Comparison of ENCODE assay signal across 8 mouse cellular contexts in the genomic region with DNA sequence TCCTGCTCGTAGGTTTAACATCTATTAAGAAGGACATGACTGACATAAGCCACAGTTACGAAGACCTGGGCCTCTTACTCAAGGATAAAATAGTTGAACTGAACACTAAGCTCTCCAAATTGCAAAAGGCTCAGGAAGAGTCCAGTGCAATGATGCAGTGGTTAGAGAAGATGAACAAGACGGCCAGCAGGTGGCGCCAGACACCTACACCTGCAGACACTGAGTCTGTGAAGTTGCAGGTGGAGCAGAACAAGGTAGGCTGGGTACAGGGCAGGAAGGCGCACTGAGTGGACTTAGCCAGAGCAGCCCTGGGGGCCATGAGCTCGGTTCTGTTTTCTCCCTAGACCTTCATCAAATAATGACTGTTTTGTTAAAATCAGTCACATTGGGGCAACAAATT.
DNase-seq lines count a peak whose midpoint lies in the region; ATAC-seq and TF ChIP-seq lines count a peak whose summit lies in the region.

No protein-coding gene starts in this region.

- peaks cover 87% of the 10 kb centered on the region for H3K36me3 ChIP-seq in heart, postnatal 0 days (replicated peaks; ENCODE audit: control insufficient read depth, insufficient read depth, low read length)
- no peaks in the 10 kb centered on the region; the same call in 1 of the 2 replicates for H3K36me3 ChIP-seq in liver, embryonic 16.5 days (ENCODE audit: control insufficient read depth, insufficient read depth)
- peaks cover 51% of the 10 kb centered on the region for H3K36me3 ChIP-seq in neural tube, embryonic 15.5 days
- H3K36me3 ChIP-seq in testis, adult 2 months (ENCODE audit: control insufficient read depth, insufficient read depth, low read length) = no peaks in the 10 kb centered on the region

- ATAC-seq in heart, postnatal 0 days (ENCODE audit: insufficient read depth, low read depth) = peak; percentile 69
- ATAC-seq in liver, embryonic 16.5 days (ENCODE audit: low read depth) = 0 out of 2 replicates have a peak, but pooled peaks have one; percentile 41
- ATAC-seq in neural tube, embryonic 15.5 days (ENCODE audit: low FRiP score) = peak; percentile 72

- TF ChIP-seq POLR2A in bone marrow, adult 2 months (IDR thresholded peaks at IDR 0.05; ENCODE audit: borderline replicate concordance, control insufficient read depth, low read depth, low read length) = no peak
- TF ChIP-seq POLR2A in embryonic fibroblast, embryonic 13.5 days (IDR thresholded peaks at IDR 0.05; ENCODE audit: low read depth, low read length) = no peak
- no peak for TF ChIP-seq POLR2A in testis, adult 2 months (IDR thresholded peaks at IDR 0.05; ENCODE audit: control insufficient read depth, low read depth, low read length)

- no peaks in the 10 kb centered on the region for H3K9me3 ChIP-seq in heart, postnatal 0 days (replicated peaks; ENCODE audit: control insufficient read depth, low read length)
- no peaks in the 10 kb centered on the region for H3K9me3 ChIP-seq in liver, embryonic 16.5 days (replicated peaks; ENCODE audit: control insufficient read depth, low read length)
- no peaks in the 10 kb centered on the region for H3K9me3 ChIP-seq in neural tube, embryonic 15.5 days (replicated peaks)

- DNase-seq in CD4-positive, CD25-positive, alpha-beta regulatory T cell, adult 2 months (ENCODE audit: low read depth, low spot score) = peak; percentile 88
- DNase-seq in heart, postnatal 0 days (ENCODE audit: low spot score) = peak; percentile 41
- DNase-seq in kidney, postnatal 36 days = peak; percentile 66 to 92

- H3K4me2 ChIP-seq in heart, postnatal 0 days (ENCODE audit: low read depth, low read length) = no peak overlapping the region
- H3K4me2 ChIP-seq in liver, embryonic 16.5 days (ENCODE audit: low read depth, low read length) = no peak overlapping the region
- H3K4me2 ChIP-seq in neural tube, embryonic 15.5 days = no peak overlapping the region

- H3K4me3 ChIP-seq in bone marrow, adult 2 months (replicated peaks; ENCODE audit: control insufficient read depth, low read depth, low read length) = no peak overlapping the region
- no peak overlapping the region for H3K4me3 ChIP-seq in embryonic fibroblast, embryonic 13.5 days (ENCODE audit: insufficient read depth, low read length)
- no peak overlapping the region for H3K4me3 ChIP-seq in heart, postnatal 0 days (ENCODE audit: low read depth, low read length)
- no peak overlapping the region for H3K4me3 ChIP-seq in liver, embryonic 16.5 days (ENCODE audit: low read depth, low read length)
- no peak overlapping the region for H3K4me3 ChIP-seq in neural tube, embryonic 15.5 days (replicated peaks)
- no peak overlapping the region for H3K4me3 ChIP-seq in testis, adult 2 months (ENCODE audit: control insufficient read depth, low read depth, low read length)

- peak; percentile 95 for TF ChIP-seq CTCF in bone marrow, adult 2 months (IDR thresholded peaks at IDR 0.05; ENCODE audit: control insufficient read depth, insufficient read depth, low read length)
- TF ChIP-seq CTCF in embryonic fibroblast, embryonic 13.5 days (IDR thresholded peaks at IDR 0.05; ENCODE audit: borderline replicate concordance, insufficient read depth, low read length) = peak; percentile 90
- TF ChIP-seq CTCF in heart, postnatal 0 days (IDR thresholded peaks at IDR 0.05; ENCODE audit: low read depth) = peak; percentile 93
- peak; percentile 92; the same call in 1 of the 2 replicates for TF ChIP-seq CTCF in testis, adult 2 months (IDR thresholded peaks at IDR 0.05; ENCODE audit: control insufficient read depth, insufficient read depth, insufficient replicate concordance, low read depth, low read length)

- TF ChIP-seq EP300 in heart, postnatal 0 days (IDR thresholded peaks at IDR 0.05; ENCODE audit: low read depth) = no peak

- no peak overlapping the region for H3K9ac ChIP-seq in heart, postnatal 0 days (replicated peaks; ENCODE audit: low read depth, low read length)
- no peak overlapping the region for H3K9ac ChIP-seq in liver, embryonic 16.5 days (ENCODE audit: low read depth, low read length)
- H3K9ac ChIP-seq in neural tube, embryonic 15.5 days (replicated peaks) = no peak overlapping the region

- 24% methylated on average over 6 of the region's 6 CpGs for WGBS in bone marrow, adult 2 months
- 28% methylated on average over 6 of the region's 6 CpGs for WGBS in heart, postnatal 0 days
- WGBS in liver, embryonic 16.5 days (ENCODE audit: insufficient replicate concordance) = 18% methylated on average over 6 of the region's 6 CpGs
- WGBS in neural tube, embryonic 15.5 days = 43% methylated on average over 6 of the region's 6 CpGs

- no peaks in the 10 kb centered on the region for H3K27me3 ChIP-seq in heart, postnatal 0 days (ENCODE audit: control insufficient read depth, insufficient read depth, low read length)
- no peaks in the 10 kb centered on the region for H3K27me3 ChIP-seq in liver, embryonic 16.5 days (ENCODE audit: control insufficient read depth, insufficient read depth, low read depth, low read length)
- H3K27me3 ChIP-seq in neural tube, embryonic 15.5 days (replicated peaks) = no peaks in the 10 kb centered on the region
- H3K27me3 ChIP-seq in testis, adult 2 months (ENCODE audit: control insufficient read depth, insufficient read depth, low read length) = no peaks in the 10 kb centered on the region

- no peaks in the 10 kb centered on the region for H3K4me1 ChIP-seq in bone marrow, adult 2 months (ENCODE audit: control insufficient read depth, insufficient read depth, low read length)
- no peaks in the 10 kb centered on the region for H3K4me1 ChIP-seq in embryonic fibroblast, embryonic 13.5 days (ENCODE audit: control insufficient read depth, insufficient read depth, low read length)
- no peaks in the 10 kb centered on the region for H3K4me1 ChIP-seq in heart, postnatal 0 days (ENCODE audit: control insufficient read depth, insufficient read depth)
- H3K4me1 ChIP-seq in liver, embryonic 16.5 days (ENCODE audit: control insufficient read depth, low read depth, low read length) = no peaks in the 10 kb centered on the region
- no peaks in the 10 kb centered on the region for H3K4me1 ChIP-seq in neural tube, embryonic 15.5 days
- H3K4me1 ChIP-seq in testis, adult 2 months (ENCODE audit: control insufficient read depth, insufficient read depth, low read length) = no peaks in the 10 kb centered on the region

- H3K27ac ChIP-seq in bone marrow, adult 2 months (ENCODE audit: control insufficient read depth, insufficient read depth, low read depth, low read length, poor library complexity) = no peak overlapping the region
- no peak overlapping the region for H3K27ac ChIP-seq in embryonic fibroblast, embryonic 13.5 days (ENCODE audit: insufficient read depth, low read length)
- H3K27ac ChIP-seq in heart, postnatal 0 days (ENCODE audit: low read depth) = no peak overlapping the region
- H3K27ac ChIP-seq in liver, embryonic 16.5 days (ENCODE audit: low read length) = no peak overlapping the region
- H3K27ac ChIP-seq in neural tube, embryonic 15.5 days (replicated peaks) = no peak overlapping the region
- H3K27ac ChIP-seq in testis, adult 2 months (ENCODE audit: control insufficient read depth, insufficient read depth, low read depth, low read length) = no peak overlapping the region
